Mouse (Mus musculus): ENCODE measurements around the gene Enpp6. TPM values are rescaled to one million over a fixed set of nuclear protein-coding genes. Genes with fewer than 3 reads are reported as not detected.

Gene Enpp6
- polyA plus RNA-seq, 1 experiment: 185 TPM

- H3K27me3 ChIP-seq (replicated peaks; ENCODE audit: control insufficient read depth, insufficient read depth, low read length): no peaks in the 10 kb centered on the region
- DNase-seq: peak; percentile 21
- peak overlapping the region; percentile 37; the same call in 1 of the 2 replicates for H3K4me3 ChIP-seq (ENCODE audit: insufficient read depth, low read depth, low read length)
- no peak overlapping the region for H3K27ac ChIP-seq (ENCODE audit: insufficient read depth, low read depth, low read length)
- no peaks in the 10 kb centered on the region for H3K36me3 ChIP-seq (ENCODE audit: control insufficient read depth, insufficient read depth, low read length)
- WGBS: 70% methylated on average over 22 of the region's 22 CpGs
- no peaks in the 10 kb centered on the region for H3K4me1 ChIP-seq (ENCODE audit: control insufficient read depth, insufficient read depth, low read length)
- TF ChIP-seq POLR2A (IDR thresholded peaks at IDR 0.05; ENCODE audit: low read depth, low read length): no peak
- TF ChIP-seq CTCF (conservative IDR thresholded peaks at IDR 0.05; ENCODE audit: insufficient read depth, insufficient read length, low read depth, low read length): no peak
These were observed 95.7 kb downstream of the Enpp6 start for GRCm38 (mm10) chr8:47082201-47083027.

- Histone ChIP-seq H3K36me3 (ENCODE audit: control insufficient read depth, insufficient read depth, low read length) (no peaks in the 10 kb centered on the region), H3K27ac (ENCODE audit: insufficient read depth, low read depth, low read length) (no peak overlapping the region), H3K4me3 (ENCODE audit: insufficient read depth, low read depth, low read length) (no peak overlapping the region), H3K4me1 (ENCODE audit: control insufficient read depth, insufficient read depth, low read length) (no peaks in the 10 kb centered on the region), H3K27me3 (replicated peaks; ENCODE audit: control insufficient read depth, insufficient read depth, low read length) (no peaks in the 10 kb centered on the region)
- no peak for DNase-seq
- WGBS: 60% methylated on average over 8 of the region's 8 CpGs
- TF ChIP-seq CTCF (conservative IDR thresholded peaks at IDR 0.05; ENCODE audit: insufficient read depth, insufficient read length, low read depth, low read length) (no peak), POLR2A (IDR thresholded peaks at IDR 0.05; ENCODE audit: low read depth, low read length) (no peak)
These were observed 103.3 kb downstream of the Enpp6 start for GRCm38 (mm10) chr8:47090021-47090420.

GRCm38 (mm10) chr8:47105617-47106016 is 118.9 kb downstream of the Enpp6 start:
- no peak for DNase-seq

GRCm38 (mm10) chr8:47114133-47114796 is 127.6 kb downstream of the Enpp6 start:
- DNase-seq: no peak
- Histone ChIP-seq H3K4me3 (ENCODE audit: insufficient read depth, low read depth, low read length) (no peak overlapping the region), H3K27me3 (replicated peaks; ENCODE audit: control insufficient read depth, insufficient read depth, low read length) (no peaks in the 10 kb centered on the region), H3K36me3 (ENCODE audit: control insufficient read depth, insufficient read depth, low read length) (no peaks in the 10 kb centered on the region), H3K27ac (ENCODE audit: insufficient read depth, low read depth, low read length) (no peak overlapping the region), H3K4me1 (ENCODE audit: control insufficient read depth, insufficient read depth, low read length) (no peaks in the 10 kb centered on the region)
- TF ChIP-seq CTCF (conservative IDR thresholded peaks at IDR 0.05; ENCODE audit: insufficient read depth, insufficient read length, low read depth, low read length) (no peak), POLR2A (IDR thresholded peaks at IDR 0.05; ENCODE audit: low read depth, low read length) (no peak)
- 61% methylated on average over 17 of the region's 17 CpGs for WGBS

More at GRCm38 (mm10) chr8:47105617-47106016, 118.9 kb downstream of the Enpp6 start:
- Histone ChIP-seq H3K27ac (ENCODE audit: insufficient read depth, low read depth, low read length) (no peak overlapping the region), H3K36me3 (ENCODE audit: control insufficient read depth, insufficient read depth, low read length) (no peaks in the 10 kb centered on the region), H3K4me1 (ENCODE audit: control insufficient read depth, insufficient read depth, low read length) (no peaks in the 10 kb centered on the region), H3K4me3 (ENCODE audit: insufficient read depth, low read depth, low read length) (no peak overlapping the region), H3K27me3 (replicated peaks; ENCODE audit: control insufficient read depth, insufficient read depth, low read length) (no peaks in the 10 kb centered on the region)
- 39% methylated on average over 2 of the region's 2 CpGs for WGBS
- no peak for TF ChIP-seq POLR2A (IDR thresholded peaks at IDR 0.05; ENCODE audit: low read depth, low read length)
- no peak for TF ChIP-seq CTCF (conservative IDR thresholded peaks at IDR 0.05; ENCODE audit: insufficient read depth, insufficient read length, low read depth, low read length)

- Histone ChIP-seq H3K4me3 (ENCODE audit: insufficient read depth, low read depth, low read length) (no peak overlapping the region), H3K4me1 (ENCODE audit: control insufficient read depth, insufficient read depth, low read length) (no peaks in the 10 kb centered on the region), H3K27me3 (replicated peaks; ENCODE audit: control insufficient read depth, insufficient read depth, low read length) (no peaks in the 10 kb centered on the region), H3K36me3 (ENCODE audit: control insufficient read depth, insufficient read depth, low read length) (no peaks in the 10 kb centered on the region), H3K27ac (ENCODE audit: insufficient read depth, low read depth, low read length) (no peak overlapping the region)
- 44% methylated on average over 4 of the region's 4 CpGs for WGBS
- TF ChIP-seq POLR2A (IDR thresholded peaks at IDR 0.05; ENCODE audit: low read depth, low read length): no peak
- no peak for TF ChIP-seq CTCF (conservative IDR thresholded peaks at IDR 0.05; ENCODE audit: insufficient read depth, insufficient read length, low read depth, low read length)
- DNase-seq: no peak
These were observed 130.6 kb downstream of the Enpp6 start for GRCm38 (mm10) chr8:47117336-47117735.

GRCm38 (mm10) chr8:47119895-47120294 is 133.2 kb downstream of the Enpp6 start:
- no peaks in the 10 kb centered on the region for H3K4me1 ChIP-seq (ENCODE audit: control insufficient read depth, insufficient read depth, low read length)
- H3K27ac ChIP-seq (ENCODE audit: insufficient read depth, low read depth, low read length): no peak overlapping the region
- no peak for DNase-seq
- H3K4me3 ChIP-seq (ENCODE audit: insufficient read depth, low read depth, low read length): no peak overlapping the region
- 49% methylated on average over 1 of the region's 1 CpGs for WGBS
- no peaks in the 10 kb centered on the region; the same call in 1 of the 2 replicates for H3K27me3 ChIP-seq (replicated peaks; ENCODE audit: control insufficient read depth, insufficient read depth, low read length)
- TF ChIP-seq CTCF (conservative IDR thresholded peaks at IDR 0.05; ENCODE audit: insufficient read depth, insufficient read length, low read depth, low read length) (no peak), POLR2A (IDR thresholded peaks at IDR 0.05; ENCODE audit: low read depth, low read length) (no peak)
- no peaks in the 10 kb centered on the region for H3K36me3 ChIP-seq (ENCODE audit: control insufficient read depth, insufficient read depth, low read length)

GRCm38 (mm10) chr8:47128859-47129258 is 142.2 kb downstream of the Enpp6 start:
- 83% methylated on average over 1 of the region's 1 CpGs for WGBS
- Histone ChIP-seq H3K4me3 (ENCODE audit: insufficient read depth, low read depth, low read length) (no peak overlapping the region), H3K36me3 (ENCODE audit: control insufficient read depth, insufficient read depth, low read length) (no peaks in the 10 kb centered on the region), H3K27me3 (replicated peaks; ENCODE audit: control insufficient read depth, insufficient read depth, low read length) (no peaks in the 10 kb centered on the region), H3K4me1 (ENCODE audit: control insufficient read depth, insufficient read depth, low read length) (no peaks in the 10 kb centered on the region), H3K27ac (ENCODE audit: insufficient read depth, low read depth, low read length) (no peak overlapping the region)
- no peak for DNase-seq
- TF ChIP-seq POLR2A (IDR thresholded peaks at IDR 0.05; ENCODE audit: low read depth, low read length): no peak
- TF ChIP-seq CTCF (conservative IDR thresholded peaks at IDR 0.05; ENCODE audit: insufficient read depth, insufficient read length, low read depth, low read length): no peak

Measured in kidney, adult 2 months (tissue).